Mouse (Mus musculus) lung, embryonic 14.5 days (tissue): ENCODE results near the gene H1f0. TPM values are rescaled to one million over a fixed set of nuclear protein-coding genes. Genes with fewer than 3 reads are reported as not detected.

Source experiments
- ATAC-seq: fragments of 200-750 bp; cut with Nextera tagmentation; 2 replicates; pipeline ENCODE4 v1.8.0; 2017; ENCODE audit warnings: mild to moderate bottlenecking, moderate TSS enrichment, moderate library complexity; ENCODE audit not compliant: insufficient read depth
- DNase-seq: peaks from one replicate; pipeline ENCODE4 v3.0.0-alpha.2; 2015
- H3K27ac ChIP-seq: fragments of 300-500 bp; sonication (generic); 2 replicates; pipeline ENCODE4 v1.5.1; 2014; ENCODE audit warnings: low read depth, mild to moderate bottlenecking, moderate library complexity
- H3K27me3 ChIP-seq: fragments of 300-500 bp; sonication (generic); 2 replicates; pipeline ENCODE4 v1.6.1; 2014; ENCODE audit warnings: low read length, control low read depth; ENCODE audit not compliant: insufficient read depth
- H3K36me3 ChIP-seq: fragments of 300-500 bp; sonication (generic); 2 replicates; pipeline ENCODE4 v1.6.1; 2014; ENCODE audit warnings: control low read depth; ENCODE audit not compliant: insufficient read depth
- H3K4me1 ChIP-seq: fragments of 300-500 bp; sonication (generic); 2 replicates; pipeline ENCODE4 v1.6.1; 2014; ENCODE audit warnings: antibody characterized with exemption, control low read depth; ENCODE audit not compliant: insufficient read depth
- H3K4me2 ChIP-seq: fragments of 300-500 bp; sonication (generic); 2 replicates; pipeline ENCODE4 v1.6.1; 2014; ENCODE audit warnings: mild to moderate bottlenecking
- H3K4me3 ChIP-seq: fragments of 300-500 bp; sonication (generic); 2 replicates; pipeline ENCODE4 v1.5.1; 2014; ENCODE audit warnings: low read depth, low read length
- H3K9ac ChIP-seq: fragments of 300-500 bp; sonication (generic); 2 replicates; pipeline ENCODE4 v1.6.1; 2014
- H3K9me3 ChIP-seq: fragments of 300-500 bp; sonication (generic); 2 replicates; pipeline ENCODE4 v1.6.1; 2016; ENCODE audit warnings: low read depth, low read length, control low read depth
- CTCF ChIP-seq: IDR thresholded peaks from 2 replicates; pipeline ENCODE4 v1.5.1; 2016; ENCODE audit warnings: antibody characterized with exemption, low read depth
- WGBS: fragments of 180-500 bp; shearing (Covaris S2); extraction: QIAGEN DNeasy Blood & Tissue Kit; methylation state at CpG from one replicate; pipeline ENCODE4 v1.1.7; 2014; 5-methylcytosine and 5-hydroxymethylcytosine counted together
- polyA plus RNA-seq: library from polyadenylated mRNA; unstranded; fragments of >200 nt; fragmentation: Nextera tagmentation; extraction: Ambion mirVana; gene quantifications from 2 replicates; pipeline ENCODE4 v1.2.1, GENCODE M21; 2014

Gene H1f0
- 201 and 209 TPM in 2 replicates for polyA plus RNA-seq

- Histone ChIP-seq H3K27me3 (no peaks in the 10 kb centered on the region), H3K4me3 (peak within 1 kb of the TSS; percentile 78), H3K4me2 (peak within 1 kb of the TSS; percentile 97), H3K9me3 (no peaks in the 10 kb centered on the region), H3K4me1 (peaks cover 16% of the 10 kb centered on the region; the same call in 1 of the 2 replicates), H3K9ac (peak within 1 kb of the TSS; percentile 100), H3K27ac (peak within 1 kb of the TSS; percentile 99), H3K36me3 (no peaks in the 10 kb centered on the region)
- WGBS = under 1% methylated on average over 58 of the region's 58 CpGs
- DNase-seq = peak; percentile 96
- ATAC-seq = peak; percentile 81
- no peak for TF ChIP-seq CTCF
Measured at GRCm38 (mm10) chr15:79028237-79028738, at the start of gene H1f0. Gene H1f0 (plus strand): TSS chr15:79028450.

DNA sequence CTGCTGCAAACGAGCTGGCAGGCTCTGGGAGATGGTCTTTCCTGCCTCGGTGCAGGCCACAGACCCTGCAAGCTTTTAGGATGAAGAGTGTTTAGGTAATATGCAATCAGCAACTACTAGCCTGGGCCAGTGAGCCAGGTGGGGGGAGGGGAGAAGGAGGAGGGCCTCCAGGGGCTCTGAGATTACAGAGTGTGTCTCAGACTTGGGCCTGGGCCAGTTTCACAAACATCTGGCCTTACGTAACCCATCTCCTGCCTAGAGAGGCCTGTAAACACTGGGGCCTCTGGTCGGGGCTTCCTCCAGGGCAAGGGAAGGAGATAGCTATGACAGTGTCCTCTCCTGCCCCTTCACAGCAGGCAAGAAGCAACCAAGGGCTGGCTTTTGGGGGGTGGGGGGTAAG, 49.4 kb upstream of the H1f0 start:
- Histone ChIP-seq H3K4me1 (peaks cover 16% of the 10 kb centered on the region), H3K36me3 (no peaks in the 10 kb centered on the region), H3K9ac (0 out of 2 replicates have a peak overlapping the region, but pooled peaks have one; percentile 13), H3K27ac (peak overlapping the region; percentile 32; the same call in 1 of the 2 replicates), H3K9me3 (no peaks in the 10 kb centered on the region), H3K27me3 (no peaks in the 10 kb centered on the region), H3K4me2 (0 out of 2 replicates have a peak overlapping the region, but pooled peaks have one; percentile 0), H3K4me3 (no peak overlapping the region)
- 3% methylated on average over 4 of the region's 4 CpGs for WGBS
- no peak for TF ChIP-seq CTCF
- DNase-seq (peak; percentile 93), ATAC-seq (peak; percentile 59)

- no peaks in the 10 kb centered on the region for H3K9me3 ChIP-seq
- no peaks in the 10 kb centered on the region for H3K36me3 ChIP-seq
- no peak for TF ChIP-seq CTCF
- peaks cover 22% of the 10 kb centered on the region for H3K4me1 ChIP-seq
- no peak for ATAC-seq
- no peak overlapping the region for H3K27ac ChIP-seq
- H3K4me2 ChIP-seq = no peak overlapping the region
- DNase-seq = no peak
- whole genome bisulfite sequencing = 84% methylated on average over 4 of the region's 4 CpGs
- H3K27me3 ChIP-seq = no peaks in the 10 kb centered on the region
- H3K9ac ChIP-seq = no peak overlapping the region
- H3K4me3 ChIP-seq = no peak overlapping the region
Measured at GRCm38 (mm10) chr15:78980084-78980483, 48.2 kb upstream of the H1f0 start.

GRCm38 (mm10) chr15:78982658-78983435, 45.4 kb upstream of the H1f0 start:
- peak overlapping the region; percentile 93 for H3K4me2 ChIP-seq
- under 1% methylated on average over 61 of the region's 67 CpGs for WGBS
- peak overlapping the region; percentile 89 for H3K9ac ChIP-seq
- peak overlapping the region; percentile 96 for H3K4me3 ChIP-seq
- peak overlapping the region; percentile 91 for H3K27ac ChIP-seq
- TF ChIP-seq CTCF = no peak
- H3K36me3 ChIP-seq = peaks cover 6% of the 10 kb centered on the region; the same call in 1 of the 2 replicates
- H3K9me3 ChIP-seq = no peaks in the 10 kb centered on the region
- peak; percentile 83 for ATAC-seq
- peaks cover 22% of the 10 kb centered on the region for H3K4me1 ChIP-seq
- DNase-seq = peak; percentile 90
- no peaks in the 10 kb centered on the region for H3K27me3 ChIP-seq

- peak; percentile 84 for DNase-seq
- Histone ChIP-seq H3K27me3 (no peaks in the 10 kb centered on the region), H3K27ac (peak overlapping the region; percentile 91), H3K4me3 (peak overlapping the region; percentile 96), H3K36me3 (peaks cover 14% of the 10 kb centered on the region; the same call in 1 of the 2 replicates), H3K4me1 (peaks cover 22% of the 10 kb centered on the region), H3K9me3 (no peaks in the 10 kb centered on the region), H3K4me2 (peak overlapping the region; percentile 93), H3K9ac (peak overlapping the region; percentile 89)
- ATAC-seq = peak; percentile 67
- TF ChIP-seq CTCF = 0 out of 2 replicates have a peak, but pooled peaks have one; percentile 2
- WGBS = 1% methylated on average over 21 of the region's 21 CpGs
Measured at GRCm38 (mm10) chr15:78983436-78984285, 44.6 kb upstream of the H1f0 start.

DNA sequence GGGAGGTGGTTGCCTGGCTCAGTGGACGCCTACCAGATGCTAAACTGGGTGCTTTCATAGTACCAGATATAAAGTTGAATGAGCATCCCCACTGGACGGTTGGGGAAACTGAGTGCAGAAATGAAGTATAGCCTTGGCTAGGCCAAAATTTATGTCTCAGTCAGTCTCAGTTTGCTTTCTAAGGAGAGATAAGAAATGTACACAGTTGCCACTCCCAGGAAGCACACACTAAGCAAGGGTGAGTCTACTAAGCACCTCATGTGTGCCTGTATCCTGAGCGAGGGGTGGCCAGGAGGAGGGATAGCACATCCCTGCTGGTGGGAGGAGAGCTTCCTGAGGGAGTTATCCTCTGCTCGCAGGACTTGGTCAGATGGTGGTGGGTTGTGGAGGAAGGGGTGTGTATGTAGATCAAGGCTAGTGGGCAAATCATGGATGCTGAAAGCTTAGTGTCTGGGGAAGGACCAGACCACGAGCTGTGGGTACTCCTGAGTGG, 43.9 kb upstream of the H1f0 start:
- H3K9ac ChIP-seq = no peak overlapping the region
- peak overlapping the region; percentile 60; the same call in 1 of the 2 replicates for H3K27ac ChIP-seq
- H3K4me3 ChIP-seq = peak overlapping the region; percentile 96
- H3K4me1 ChIP-seq = peaks cover 19% of the 10 kb centered on the region
- no peaks in the 10 kb centered on the region for H3K9me3 ChIP-seq
- H3K36me3 ChIP-seq = peaks cover 20% of the 10 kb centered on the region
- H3K4me2 ChIP-seq = peak overlapping the region; percentile 93
- ATAC-seq = no peak
- 9% methylated on average over 5 of the region's 5 CpGs for WGBS
- no peak for TF ChIP-seq CTCF
- DNase-seq = no peak
- no peaks in the 10 kb centered on the region for H3K27me3 ChIP-seq
